ENCODE assay signal across 21 mouse cellular contexts in genomic region chr6:91359672-91360370, GRCm38 (mm10). TPM values are rescaled to one million over a fixed set of nuclear protein-coding genes. Genes with fewer than 3 reads are reported as not detected.
DNase-seq lines count a peak whose midpoint lies in the region; ATAC-seq and TF ChIP-seq lines count a peak whose summit lies in the region.
"Had no signal": no experiment of that assay in that cellular context is flagged by ENCODE, and none has a peak within 500 bp of the region (broad histone marks: within the 10 kb centered on the region; RNA-seq: fewer than 3 reads in every experiment).

No protein-coding gene starts in this region.

- TF ChIP-seq CTCF in midbrain, postnatal 0 days (IDR thresholded peaks at IDR 0.05) = no peak
- peak; percentile 15; the same call in 1 of the 2 replicates for TF ChIP-seq CTCF in cerebellum, adult 2 months (IDR thresholded peaks at IDR 0.05; ENCODE audit: borderline replicate concordance, insufficient read depth, low read depth, low read length)

- H3K27ac ChIP-seq in midbrain, postnatal 0 days (ENCODE audit: low read depth, low read length) = no peak overlapping the region
- H3K27ac ChIP-seq in midbrain, embryonic 16.5 days (ENCODE audit: low read length) = no peak overlapping the region
- peak overlapping the region; percentile 99 for H3K27ac ChIP-seq in cerebellum, adult 2 months (ENCODE audit: insufficient read depth, low read length)
- peak overlapping the region; percentile 55 for H3K27ac ChIP-seq in forebrain, embryonic 15.5 days (replicated peaks)
- H3K27ac ChIP-seq: embryonic facial prominence, embryonic 13.5 days; heart, adult 2 months; intestine, embryonic 15.5 days; limb, embryonic 15.5 days; stomach, postnatal 0 days had no signal

- H3K36me3 ChIP-seq in midbrain, postnatal 0 days (ENCODE audit: insufficient read depth, low read length) = no peaks in the 10 kb centered on the region; the same call in 1 of the 2 replicates
- no peaks in the 10 kb centered on the region for H3K36me3 ChIP-seq in midbrain, embryonic 16.5 days (ENCODE audit: control insufficient read depth, insufficient read depth, low read length)
- H3K36me3 ChIP-seq in forebrain, embryonic 15.5 days = 0 out of 2 replicates have a peak, but pooled peaks cover 3% of the 10 kb centered on the region
- H3K36me3 ChIP-seq: embryonic facial prominence, embryonic 13.5 days; intestine, embryonic 15.5 days; limb, embryonic 15.5 days had no signal

- H3K27me3 ChIP-seq in midbrain, postnatal 0 days (ENCODE audit: insufficient read depth, low read length) = no peaks in the 10 kb centered on the region
- H3K27me3 ChIP-seq in midbrain, embryonic 16.5 days (ENCODE audit: control insufficient read depth, insufficient read depth, low read depth, low read length) = no peaks in the 10 kb centered on the region
- no peaks in the 10 kb centered on the region for H3K27me3 ChIP-seq in cerebellum, adult 2 months (ENCODE audit: control insufficient read depth, insufficient read depth, low read length)
- H3K27me3 ChIP-seq in forebrain, embryonic 15.5 days = no peaks in the 10 kb centered on the region
- H3K27me3 ChIP-seq: embryonic facial prominence, embryonic 13.5 days; intestine, embryonic 15.5 days; limb, embryonic 15.5 days; Patski had no signal

- H3K4me2 ChIP-seq in midbrain, postnatal 0 days (ENCODE audit: low read depth, low read length, poor library complexity, severe bottlenecking) = no peak overlapping the region
- no peak overlapping the region for H3K4me2 ChIP-seq in midbrain, embryonic 16.5 days (ENCODE audit: low read length)
- no peak overlapping the region for H3K4me2 ChIP-seq in forebrain, embryonic 15.5 days (replicated peaks)
- H3K4me2 ChIP-seq: embryonic facial prominence, embryonic 13.5 days; intestine, embryonic 15.5 days; limb, embryonic 15.5 days; lung, embryonic 14.5 days had no signal

- peak; percentile 74 for DNase-seq in midbrain, postnatal 0 days (ENCODE audit: low spot score)
- peak; percentile 87 to 97 for DNase-seq in cerebellum, adult 2 months
- DNase-seq in layer of hippocampus, postnatal 36 days = peak; percentile 75 to 77
- DNase-seq in Muller cell, postnatal 12 days (ENCODE audit: inconsistent ontology term) = no peak
- DNase-seq in thymus, postnatal 14 days = no peak
- DNase-seq: heart, adult 2 months; heart, postnatal 10 days; lung, embryonic 14.5 days; spleen, adult 18-20 months had no signal

- no peak for ATAC-seq in midbrain, postnatal 0 days (ENCODE audit: low FRiP score)
- no peak for ATAC-seq in midbrain, embryonic 16.5 days
- peak; percentile 82 for ATAC-seq in forebrain, embryonic 15.5 days (replicated peaks)
- ATAC-seq: intestine, embryonic 15.5 days; Patski had no signal

- no peak overlapping the region for H3K4me3 ChIP-seq in midbrain, postnatal 0 days (ENCODE audit: low read depth, low read length)
- no peak overlapping the region for H3K4me3 ChIP-seq in midbrain, embryonic 16.5 days (ENCODE audit: low read depth, low read length)
- H3K4me3 ChIP-seq in cerebellum, adult 2 months (replicated peaks; ENCODE audit: insufficient read depth, low read depth, low read length) = no peak overlapping the region
- no peak overlapping the region for H3K4me3 ChIP-seq in forebrain, embryonic 15.5 days
- H3K4me3 ChIP-seq: embryonic facial prominence, embryonic 13.5 days; heart, adult 2 months; intestine, embryonic 15.5 days; limb, embryonic 15.5 days; megakaryocyte, embryonic 14.5 days; myocyte had no signal

- TF ChIP-seq POLR2A in cerebellum, adult 2 months (IDR thresholded peaks at IDR 0.05; ENCODE audit: borderline replicate concordance, insufficient read depth, low read length) = peak; percentile 35; the same call in 1 of the 2 replicates

- H3K9me3 ChIP-seq in midbrain, postnatal 0 days (ENCODE audit: low read length) = no peaks in the 10 kb centered on the region
- no peaks in the 10 kb centered on the region for H3K9me3 ChIP-seq in midbrain, embryonic 16.5 days (replicated peaks; ENCODE audit: control insufficient read depth, low read length, poor library complexity, severe bottlenecking)
- H3K9me3 ChIP-seq in forebrain, embryonic 15.5 days = no peaks in the 10 kb centered on the region
- H3K9me3 ChIP-seq: embryonic facial prominence, embryonic 13.5 days; intestine, embryonic 15.5 days; limb, embryonic 15.5 days; megakaryocyte, embryonic 14.5 days had no signal

- no peak overlapping the region for H3K9ac ChIP-seq in midbrain, postnatal 0 days (replicated peaks; ENCODE audit: low read length, poor library complexity, severe bottlenecking)
- no peak overlapping the region for H3K9ac ChIP-seq in midbrain, embryonic 16.5 days (ENCODE audit: low read depth, low read length)
- no peak overlapping the region for H3K9ac ChIP-seq in forebrain, embryonic 15.5 days (replicated peaks)
- H3K9ac ChIP-seq: embryonic facial prominence, embryonic 13.5 days; intestine, embryonic 15.5 days; limb, embryonic 15.5 days; lung, embryonic 14.5 days had no signal

- H3K4me1 ChIP-seq in midbrain, postnatal 0 days (ENCODE audit: insufficient read depth, low read length) = no peaks in the 10 kb centered on the region
- 0 out of 2 replicates have a peak, but pooled peaks cover 3% of the 10 kb centered on the region for H3K4me1 ChIP-seq in midbrain, embryonic 16.5 days (ENCODE audit: control insufficient read depth, insufficient read depth, low read length)
- H3K4me1 ChIP-seq in cerebellum, adult 2 months (ENCODE audit: control insufficient read depth, insufficient read depth, low read length) = peaks cover 70% of the 10 kb centered on the region
- peaks cover 28% of the 10 kb centered on the region for H3K4me1 ChIP-seq in forebrain, embryonic 15.5 days
- H3K4me1 ChIP-seq: intestine, embryonic 15.5 days; limb, embryonic 15.5 days; megakaryocyte, embryonic 14.5 days had no signal

- 88% methylated on average over 7 of the region's 7 CpGs for WGBS in midbrain, postnatal 0 days
- 87% methylated on average over 7 of the region's 7 CpGs for WGBS in midbrain, embryonic 16.5 days
- 14% methylated on average over 7 of the region's 7 CpGs for WGBS in cerebellum, adult 2 months
- WGBS in forebrain, embryonic 15.5 days = 70% methylated on average over 7 of the region's 7 CpGs

RNA-seq across cellular contexts. Expression of gene Wnt7a, which starts 51.3 kb away (rescaled TPM):
- 12.9 TPM in 2 replicates for total RNA-seq in midbrain, postnatal 0 days (2014; rRNA removed)
- 6.4 and 8.5 TPM in 2 replicates for polyA plus RNA-seq in midbrain, postnatal 0 days (2015; fragmentation: Nextera tagmentation; extraction: Ambion mirVana)
- polyA plus RNA-seq in midbrain, embryonic 16.5 days (2015; fragmentation: Nextera tagmentation; extraction: Ambion mirVana) = 8.4 and 10.8 TPM in 2 replicates
- 40.7 and 47.2 TPM in 2 replicates for polyA plus RNA-seq in cerebellum, adult 2 months (2012; rRNA removed)
- 22.3 and 24.4 TPM in 2 replicates for polyA plus RNA-seq in forebrain, embryonic 15.5 days (2015; fragmentation: Nextera tagmentation; extraction: Ambion mirVana)
- total RNA-seq in layer of hippocampus, postnatal 36 days (2021) = 10 to 100 TPM; 23.1 to 30.4 TPM
- total RNA-seq: adrenal gland, adult 18-20 months; heart, adult 2 months had no signal
- polyA plus RNA-seq: heart, adult 2 months; intestine, embryonic 15.5 days; large intestine, adult 2 months; myocyte; stomach, postnatal 0 days; urinary bladder, adult 2 months had no signal

Comparison
In these comparisons a context has a peak if more than half of its experiments do, and no peak if none do; other contexts are left out.
1. DNase-seq: peak in midbrain, postnatal 0 days (single experiment), cerebellum, adult 2 months (2 of 2) and layer of hippocampus, postnatal 36 days (2 of 2); none in Muller cell, postnatal 12 days (single experiment) and thymus, postnatal 14 days (single experiment).
2. H3K27ac ChIP-seq: peak in cerebellum, adult 2 months (single experiment) and forebrain, embryonic 15.5 days (single experiment); none in midbrain, postnatal 0 days (single experiment) and midbrain, embryonic 16.5 days (single experiment).